Mouse (Mus musculus): ENCODE results near the gene Lingo3. TPM values are rescaled to one million over a fixed set of nuclear protein-coding genes. Genes with fewer than 3 reads are reported as not detected.

The Lingo3 gene
- polyA plus RNA-seq, 1 experiment from 2014 or later = 6.2 TPM

DNA sequence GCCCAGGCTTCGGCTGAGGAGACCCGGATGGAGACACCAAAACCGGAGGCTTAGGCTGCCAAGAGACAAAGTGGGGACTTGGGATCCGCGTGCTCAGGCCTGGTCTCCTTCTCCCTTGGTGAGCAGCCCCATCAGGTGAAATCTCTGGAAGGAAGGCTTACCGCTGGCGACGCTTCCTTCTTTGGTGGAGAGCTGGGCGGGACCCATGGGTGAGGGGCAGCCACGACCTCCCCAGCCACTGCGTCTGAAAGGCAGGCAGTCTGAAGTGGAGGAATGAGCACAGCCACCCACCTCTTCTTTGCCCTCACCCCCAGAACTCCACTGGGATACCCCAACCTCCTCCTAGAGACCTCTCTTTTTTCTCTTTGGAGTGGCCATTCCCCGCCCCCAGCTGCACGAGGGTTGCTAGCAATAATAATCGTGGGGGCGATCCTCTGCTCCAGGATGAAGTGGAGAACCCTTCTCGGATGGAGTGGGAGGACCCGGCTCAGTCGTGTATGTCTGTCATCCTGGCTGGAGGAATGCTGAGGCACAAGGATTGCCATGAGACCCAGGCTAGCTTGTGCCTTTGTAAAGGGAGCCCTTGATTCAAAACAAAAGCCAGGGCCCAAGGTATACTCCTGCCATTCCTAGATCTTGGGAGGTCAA is 34.7 kb downstream of the Lingo3 start:
- peaks cover 27% of the 10 kb centered on the region for H3K4me1 ChIP-seq (ENCODE audit: control insufficient read depth, insufficient read depth, low read length)
- H3K4me2 ChIP-seq (ENCODE audit: low read length) = peak overlapping the region; percentile 34
- H3K4me3 ChIP-seq (replicated peaks; ENCODE audit: low read depth, low read length) = peak overlapping the region; percentile 7
- peaks cover 17% of the 10 kb centered on the region for H3K27me3 ChIP-seq (ENCODE audit: control insufficient read depth, insufficient read depth, low read length)
- WGBS = 5% methylated on average over 18 of the region's 18 CpGs
- H3K9ac ChIP-seq (replicated peaks; ENCODE audit: low read length) = no peak overlapping the region
- no peaks in the 10 kb centered on the region for H3K9me3 ChIP-seq (ENCODE audit: control insufficient read depth, low read length)
- H3K27ac ChIP-seq (replicated peaks; ENCODE audit: low read depth, low read length) = no peak overlapping the region
- DNase-seq = no peak
- H3K36me3 ChIP-seq (ENCODE audit: control insufficient read depth, insufficient read depth, low read length) = peaks cover 15% of the 10 kb centered on the region
- no peak for ATAC-seq (ENCODE audit: low FRiP score, low TSS enrichment)

DNA sequence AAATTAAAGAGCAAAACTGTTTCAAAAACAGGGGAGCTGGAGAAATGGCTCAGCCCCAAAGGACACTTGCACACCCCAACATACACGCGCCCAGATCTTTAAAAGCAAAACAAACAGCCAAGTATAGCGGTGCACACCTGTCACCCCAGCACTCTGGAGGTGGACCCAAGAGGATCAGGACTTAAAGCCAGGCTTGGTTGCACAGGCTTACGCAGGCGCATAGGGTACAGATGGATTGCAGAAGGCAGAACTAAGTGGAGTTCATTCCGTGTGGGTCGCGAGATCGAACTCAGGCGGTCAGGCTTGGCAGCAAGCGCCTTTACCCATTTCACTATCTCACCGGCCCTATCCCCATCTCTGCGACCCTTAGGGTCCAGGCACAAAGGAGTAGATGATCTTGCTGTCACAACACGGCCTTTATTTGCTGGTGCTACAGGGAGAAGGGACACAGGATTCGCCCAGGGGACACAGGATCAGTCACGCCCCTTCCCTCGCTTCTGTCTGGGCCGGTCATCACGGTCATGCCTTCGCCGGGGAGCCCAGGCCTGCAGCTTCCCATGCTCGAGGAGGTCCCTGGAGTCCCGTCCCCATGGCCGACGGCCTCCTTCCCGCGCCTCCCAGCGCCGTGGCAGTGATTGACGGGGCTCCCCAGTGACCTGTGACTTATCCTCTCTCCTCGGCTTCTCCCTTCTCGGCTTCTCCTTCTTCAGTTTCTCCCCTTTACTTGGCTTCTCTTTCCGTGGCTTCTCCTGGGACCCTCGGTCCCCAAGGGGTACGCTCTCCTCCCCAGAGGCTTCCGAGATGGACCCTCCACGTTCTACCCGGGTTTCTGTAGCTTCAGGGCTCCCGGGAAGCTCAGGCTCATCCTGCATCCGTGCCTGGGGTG is 35.5 kb downstream of the Lingo3 start:
- WGBS = 14% methylated on average over 40 of the region's 40 CpGs
- H3K9me3 ChIP-seq (ENCODE audit: control insufficient read depth, low read length) = no peaks in the 10 kb centered on the region
- no peak overlapping the region for H3K9ac ChIP-seq (replicated peaks; ENCODE audit: low read length)
- no peak overlapping the region for H3K27ac ChIP-seq (replicated peaks; ENCODE audit: low read depth, low read length)
- peak overlapping the region; percentile 48 for H3K4me3 ChIP-seq (replicated peaks; ENCODE audit: low read depth, low read length)
- H3K4me1 ChIP-seq (ENCODE audit: control insufficient read depth, insufficient read depth, low read length) = peaks cover 27% of the 10 kb centered on the region
- H3K27me3 ChIP-seq (ENCODE audit: control insufficient read depth, insufficient read depth, low read length) = peaks cover 17% of the 10 kb centered on the region
- no peak for ATAC-seq (ENCODE audit: low FRiP score, low TSS enrichment)
- H3K36me3 ChIP-seq (ENCODE audit: control insufficient read depth, insufficient read depth, low read length) = peaks cover 23% of the 10 kb centered on the region
- DNase-seq = no peak
- peak overlapping the region; percentile 95 for H3K4me2 ChIP-seq (ENCODE audit: low read length)

DNA sequence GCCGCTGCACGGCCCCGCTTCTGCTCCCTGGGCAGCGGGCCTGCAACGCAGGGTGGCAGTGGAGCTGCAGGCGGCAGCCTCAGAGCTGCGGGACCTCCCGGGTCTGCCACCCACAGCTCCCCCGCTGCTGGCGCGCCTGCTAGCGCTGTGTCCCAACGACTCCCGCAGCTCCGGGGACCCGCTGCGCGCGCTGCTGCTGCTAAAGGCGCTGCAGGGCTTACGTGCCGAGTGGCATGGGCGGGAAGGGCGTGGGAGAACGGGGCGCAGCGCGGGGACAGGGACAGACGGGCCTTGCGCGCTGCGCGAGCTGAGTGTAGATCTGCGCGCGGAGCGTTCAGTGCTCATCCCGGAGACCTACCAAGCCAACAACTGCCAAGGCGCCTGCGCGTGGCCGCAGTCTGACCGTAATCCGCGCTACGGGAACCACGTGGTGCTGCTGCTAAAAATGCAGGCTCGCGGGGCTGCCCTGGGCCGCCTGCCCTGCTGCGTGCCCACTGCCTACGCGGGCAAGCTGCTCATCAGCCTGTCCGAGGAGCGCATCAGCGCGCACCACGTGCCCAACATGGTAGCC is 36.7 kb downstream of the Lingo3 start:
- peak; percentile 84 for ATAC-seq (ENCODE audit: low FRiP score, low TSS enrichment)
- H3K36me3 ChIP-seq (ENCODE audit: control insufficient read depth, insufficient read depth, low read length) = peaks cover 35% of the 10 kb centered on the region
- H3K9me3 ChIP-seq (ENCODE audit: control insufficient read depth, low read length) = no peaks in the 10 kb centered on the region
- 1% methylated on average over 58 of the region's 58 CpGs for WGBS
- peak overlapping the region; percentile 48 for H3K4me3 ChIP-seq (replicated peaks; ENCODE audit: low read depth, low read length)
- DNase-seq = peak; percentile 92
- H3K4me1 ChIP-seq (ENCODE audit: control insufficient read depth, insufficient read depth, low read length) = peaks cover 27% of the 10 kb centered on the region
- peaks cover 17% of the 10 kb centered on the region for H3K27me3 ChIP-seq (ENCODE audit: control insufficient read depth, insufficient read depth, low read length)
- H3K4me2 ChIP-seq (ENCODE audit: low read length) = peak overlapping the region; percentile 95
- peak overlapping the region; percentile 89 for H3K27ac ChIP-seq (replicated peaks; ENCODE audit: low read depth, low read length)
- H3K9ac ChIP-seq (replicated peaks; ENCODE audit: low read length) = peak overlapping the region; percentile 72

DNA sequence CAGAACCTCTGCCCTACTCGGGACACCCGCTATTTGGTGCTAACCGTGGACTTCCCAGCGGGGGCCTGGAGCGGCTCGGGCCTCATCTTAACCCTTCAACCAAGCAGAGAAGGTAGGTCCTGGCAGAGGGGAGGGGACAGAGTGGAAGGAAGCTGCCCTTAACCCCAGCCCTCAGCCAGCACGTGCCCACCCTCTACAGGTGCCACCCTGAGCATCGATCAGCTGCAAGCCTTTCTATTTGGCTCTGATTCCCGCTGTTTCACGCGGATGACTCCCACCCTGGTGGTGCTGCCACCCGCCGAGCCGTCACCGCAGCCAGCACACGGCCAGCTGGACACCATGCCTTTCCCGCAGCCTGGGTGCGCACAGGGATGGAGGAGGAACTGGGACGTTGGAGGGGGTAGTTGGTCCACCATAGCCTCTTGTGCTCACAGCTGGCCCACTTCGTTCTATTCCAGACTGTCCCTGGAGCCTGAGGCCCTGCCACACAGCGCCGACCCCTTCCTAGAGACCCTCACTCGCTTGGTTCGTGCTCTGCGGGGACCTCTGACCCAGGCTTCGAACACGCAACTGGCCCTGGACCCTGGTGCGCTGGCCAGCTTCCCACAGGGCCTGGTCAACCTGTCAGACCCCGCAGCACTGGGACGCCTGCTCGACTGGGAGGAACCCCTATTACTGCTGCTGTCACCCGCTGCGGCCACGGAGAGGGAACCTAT is 37.3 kb downstream of the Lingo3 start:
- Histone ChIP-seq H3K9me3 (ENCODE audit: control insufficient read depth, low read length) (no peaks in the 10 kb centered on the region), H3K4me3 (replicated peaks; ENCODE audit: low read depth, low read length) (peak overlapping the region; percentile 48), H3K9ac (replicated peaks; ENCODE audit: low read length) (peak overlapping the region; percentile 72), H3K27ac (replicated peaks; ENCODE audit: low read depth, low read length) (peak overlapping the region; percentile 89), H3K36me3 (ENCODE audit: control insufficient read depth, insufficient read depth, low read length) (peaks cover 41% of the 10 kb centered on the region), H3K27me3 (ENCODE audit: control insufficient read depth, insufficient read depth, low read length) (peaks cover 17% of the 10 kb centered on the region), H3K4me1 (ENCODE audit: control insufficient read depth, insufficient read depth, low read length) (peaks cover 27% of the 10 kb centered on the region), H3K4me2 (ENCODE audit: low read length) (peak overlapping the region; percentile 95)
- 36% methylated on average over 33 of the region's 34 CpGs for WGBS
- ATAC-seq (ENCODE audit: low FRiP score, low TSS enrichment) (peak; percentile 16; the same call in 1 of the 2 replicates), DNase-seq (no peak)

DNA sequence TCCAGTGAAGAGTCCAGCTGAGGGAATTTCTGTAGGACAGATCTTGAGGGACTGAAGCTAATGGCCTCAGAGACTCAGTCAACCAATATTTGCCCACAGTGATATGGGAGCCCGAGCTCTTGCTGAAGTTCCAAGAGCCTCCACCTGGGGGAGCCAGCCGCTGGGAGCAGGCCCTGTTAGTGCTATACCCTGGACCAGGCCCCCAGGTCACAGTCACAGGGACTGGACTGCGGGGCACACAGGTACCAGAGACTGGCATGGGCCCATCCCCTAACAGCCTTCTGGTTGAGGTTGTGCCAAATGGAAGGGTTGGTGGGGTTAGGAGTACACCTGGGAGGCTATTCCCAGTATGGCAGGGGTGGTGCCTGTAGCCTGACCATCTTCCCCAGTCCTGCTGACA is 37.9 kb downstream of the Lingo3 start:
- Histone ChIP-seq H3K4me2 (ENCODE audit: low read length) (0 out of 2 replicates have a peak overlapping the region, but pooled peaks have one; percentile 8), H3K27me3 (ENCODE audit: control insufficient read depth, insufficient read depth, low read length) (peaks cover 17% of the 10 kb centered on the region), H3K4me1 (ENCODE audit: control insufficient read depth, insufficient read depth, low read length) (peaks cover 27% of the 10 kb centered on the region), H3K9ac (replicated peaks; ENCODE audit: low read length) (peak overlapping the region; percentile 72), H3K27ac (replicated peaks; ENCODE audit: low read depth, low read length) (no peak overlapping the region), H3K36me3 (ENCODE audit: control insufficient read depth, insufficient read depth, low read length) (peaks cover 47% of the 10 kb centered on the region), H3K9me3 (ENCODE audit: control insufficient read depth, low read length) (no peaks in the 10 kb centered on the region), H3K4me3 (replicated peaks; ENCODE audit: low read depth, low read length) (peak overlapping the region; percentile 48; the same call in 1 of the 2 replicates)
- DNase-seq (peak; percentile 74), ATAC-seq (ENCODE audit: low FRiP score, low TSS enrichment) (no peak)
- WGBS = 7% methylated on average over 3 of the region's 3 CpGs

DNA sequence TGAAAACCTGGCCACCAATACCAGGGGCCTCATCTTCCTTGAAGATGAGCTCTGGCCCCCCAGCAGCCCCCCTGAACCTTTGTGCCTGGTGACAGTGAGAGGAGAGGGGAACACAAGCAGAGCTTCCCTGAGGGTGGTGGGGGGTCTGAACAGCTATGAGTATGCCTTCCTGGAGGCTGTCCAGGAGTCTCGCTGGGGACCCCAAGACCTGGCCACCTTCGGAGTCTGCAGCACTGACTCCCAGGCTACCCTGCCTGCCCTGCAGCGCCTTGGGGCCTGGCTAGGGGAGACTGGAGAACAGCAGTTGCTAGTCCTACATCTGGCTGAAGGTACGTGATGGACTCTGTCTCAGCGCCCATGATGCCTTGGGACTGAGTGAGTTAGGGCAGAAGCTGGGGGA is 38.5 kb downstream of the Lingo3 start:
- Histone ChIP-seq H3K27ac (replicated peaks; ENCODE audit: low read depth, low read length) (no peak overlapping the region), H3K4me1 (ENCODE audit: control insufficient read depth, insufficient read depth, low read length) (peaks cover 27% of the 10 kb centered on the region), H3K9ac (replicated peaks; ENCODE audit: low read length) (no peak overlapping the region), H3K9me3 (ENCODE audit: control insufficient read depth, low read length) (no peaks in the 10 kb centered on the region), H3K36me3 (ENCODE audit: control insufficient read depth, insufficient read depth, low read length) (peaks cover 48% of the 10 kb centered on the region), H3K4me3 (replicated peaks; ENCODE audit: low read depth, low read length) (no peak overlapping the region), H3K27me3 (ENCODE audit: control insufficient read depth, insufficient read depth, low read length) (peaks cover 13% of the 10 kb centered on the region), H3K4me2 (ENCODE audit: low read length) (no peak overlapping the region)
- 83% methylated on average over 5 of the region's 5 CpGs for WGBS
- ATAC-seq (ENCODE audit: low FRiP score, low TSS enrichment) = no peak
- DNase-seq = no peak

DNA sequence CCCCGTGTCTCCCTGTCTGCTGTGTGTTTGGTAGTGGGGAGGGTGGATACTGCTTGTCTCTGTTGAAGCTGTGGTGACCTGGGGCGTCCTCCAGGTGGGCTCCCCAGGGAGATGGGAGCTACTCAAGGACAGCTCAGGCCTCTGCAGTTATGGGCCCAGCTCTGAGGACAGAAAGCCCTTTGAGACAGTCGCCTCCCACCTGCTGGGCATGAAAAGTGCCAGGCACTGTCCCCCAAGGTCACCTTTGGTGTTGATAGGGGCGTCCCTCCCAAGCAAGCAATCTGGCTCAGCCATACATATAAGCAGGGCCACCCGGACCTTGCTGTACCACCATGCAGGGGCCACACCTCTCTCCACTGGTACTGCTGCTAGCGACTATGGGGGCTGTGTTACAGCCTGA is 38.9 kb downstream of the Lingo3 start, which contains the start of gene Amh:
Amh (plus strand) TSS at position 328 of the 400 bp plus-strand sequence.
- Histone ChIP-seq H3K9me3 (ENCODE audit: control insufficient read depth, low read length) (no peaks in the 10 kb centered on the region), H3K4me3 (replicated peaks; ENCODE audit: low read depth, low read length) (peak within 1 kb of the TSS; percentile 48; the same call in 1 of the 2 replicates), H3K27ac (replicated peaks; ENCODE audit: low read depth, low read length) (no peak within 1 kb of the TSS), H3K27me3 (ENCODE audit: control insufficient read depth, insufficient read depth, low read length) (peaks cover 9% of the 10 kb centered on the region), H3K4me1 (ENCODE audit: control insufficient read depth, insufficient read depth, low read length) (peaks cover 31% of the 10 kb centered on the region), H3K9ac (replicated peaks; ENCODE audit: low read length) (peak within 1 kb of the TSS; percentile 72), H3K36me3 (ENCODE audit: control insufficient read depth, insufficient read depth, low read length) (peaks cover 52% of the 10 kb centered on the region), H3K4me2 (ENCODE audit: low read length) (0 out of 2 replicates have a peak within 1 kb of the TSS, but pooled peaks have one; percentile 8)
- WGBS = 70% methylated on average over 6 of the region's 6 CpGs
- ATAC-seq (ENCODE audit: low FRiP score, low TSS enrichment) = no peak
- DNase-seq = no peak

DNA sequence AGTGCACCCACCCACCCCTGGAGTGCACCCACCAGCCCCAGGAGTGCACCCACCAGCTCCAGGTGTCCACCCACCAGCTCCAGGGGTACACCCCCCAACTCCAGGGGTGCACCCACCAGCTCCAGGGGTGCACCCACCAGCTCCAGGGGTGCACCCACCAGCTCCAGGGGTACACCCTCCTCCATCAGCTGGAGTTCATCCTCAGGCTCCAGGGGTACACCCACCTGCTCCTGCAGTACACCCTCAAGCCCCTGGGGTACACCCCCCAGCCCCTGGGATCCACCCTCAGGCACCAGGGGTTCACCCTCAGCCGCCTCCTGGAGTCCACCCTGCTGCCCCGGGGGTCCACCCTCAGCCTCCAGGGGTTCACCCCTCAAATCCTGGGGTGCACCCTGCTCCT is 39.5 kb downstream of the Lingo3 start:
- peaks cover 37% of the 10 kb centered on the region for H3K4me1 ChIP-seq (ENCODE audit: control insufficient read depth, insufficient read depth, low read length)
- ATAC-seq (ENCODE audit: low FRiP score, low TSS enrichment) (no peak), DNase-seq (no peak)
- H3K9ac ChIP-seq (replicated peaks; ENCODE audit: low read length) = no peak overlapping the region
- peaks cover 4% of the 10 kb centered on the region; the same call in 1 of the 2 replicates for H3K27me3 ChIP-seq (ENCODE audit: control insufficient read depth, insufficient read depth, low read length)
- H3K9me3 ChIP-seq (ENCODE audit: control insufficient read depth, low read length) = no peaks in the 10 kb centered on the region
- no peak overlapping the region for H3K27ac ChIP-seq (replicated peaks; ENCODE audit: low read depth, low read length)
- H3K4me3 ChIP-seq (replicated peaks; ENCODE audit: low read depth, low read length) = no peak overlapping the region
- H3K4me2 ChIP-seq (ENCODE audit: low read length) = no peak overlapping the region
- peaks cover 54% of the 10 kb centered on the region for H3K36me3 ChIP-seq (ENCODE audit: control insufficient read depth, insufficient read depth, low read length)
- 100% methylated on average over 2 of the region's 2 CpGs for WGBS

Data from midbrain, embryonic 14.5 days (tissue).